Mouse (Mus musculus): ENCODE data around the gene Cdh13.

The Cdh13 gene

DNA sequence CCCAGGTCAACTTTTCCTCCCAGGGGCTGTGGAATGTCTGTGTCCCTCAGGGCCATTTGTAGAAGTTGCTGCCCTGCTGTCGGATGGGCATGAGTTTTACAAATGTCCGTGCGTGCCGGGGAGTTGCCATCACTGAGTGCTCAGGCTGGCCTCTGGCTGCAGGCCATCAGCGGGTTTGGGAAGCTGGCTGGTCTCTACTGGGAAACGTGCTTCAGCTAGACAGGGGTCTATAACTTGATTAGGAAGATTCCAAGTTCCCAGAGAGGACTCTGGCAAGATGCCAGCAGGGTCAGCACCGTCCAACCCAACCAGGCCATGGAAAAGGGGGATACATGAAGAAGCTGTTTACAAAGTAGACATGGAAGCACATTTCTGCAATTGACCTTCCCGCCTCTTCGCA, 163.0 kb downstream of the Cdh13 start:
- DNase-seq (ENCODE audit: low spot score) = no peak

DNA sequence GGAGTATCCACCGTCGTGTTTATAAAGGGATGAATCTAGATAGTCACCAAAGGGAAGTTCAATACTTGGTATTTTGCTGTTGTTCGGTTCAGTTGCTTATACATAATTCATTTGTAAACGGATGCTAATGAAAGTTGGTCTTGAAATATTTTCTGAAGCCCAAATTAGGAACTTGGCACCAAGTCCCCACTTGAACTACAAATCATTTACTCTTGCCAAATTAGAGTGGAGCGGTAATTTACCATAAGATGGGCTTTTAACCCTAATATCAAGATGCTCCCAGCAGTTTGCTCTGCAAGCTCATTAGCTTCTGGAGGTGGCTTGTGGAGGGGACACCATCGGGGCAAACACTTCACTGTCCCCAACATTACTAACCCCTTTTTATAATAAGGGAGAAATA, 164.5 kb downstream of the Cdh13 start:
- DNase-seq (ENCODE audit: low spot score) = no peak

- DNase-seq (ENCODE audit: low spot score) = peak; percentile 47
Measured at GRCm38 (mm10) chr8:118452445-118453103, 169.0 kb downstream of the Cdh13 start.

DNA sequence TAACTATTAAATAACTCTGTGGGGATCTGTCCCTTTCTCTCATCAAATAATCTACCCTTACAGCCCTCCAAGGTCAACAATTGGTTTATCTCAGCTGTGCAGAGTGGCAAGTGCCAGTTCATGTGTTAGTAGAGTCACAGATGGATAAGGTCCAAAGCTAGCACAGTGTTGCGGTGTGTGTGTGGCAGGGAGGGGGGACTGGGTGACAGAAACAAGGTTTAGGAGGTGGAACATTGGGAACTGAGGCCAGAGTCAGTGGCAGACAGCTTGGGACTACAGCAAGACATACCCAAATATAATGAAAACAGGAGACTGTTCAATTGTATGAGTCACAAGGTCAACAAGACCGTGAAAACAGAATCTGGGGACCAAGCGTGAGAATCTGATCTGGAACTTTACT, 171.7 kb downstream of the Cdh13 start:
- DNase-seq (ENCODE audit: low spot score) = no peak

DNA sequence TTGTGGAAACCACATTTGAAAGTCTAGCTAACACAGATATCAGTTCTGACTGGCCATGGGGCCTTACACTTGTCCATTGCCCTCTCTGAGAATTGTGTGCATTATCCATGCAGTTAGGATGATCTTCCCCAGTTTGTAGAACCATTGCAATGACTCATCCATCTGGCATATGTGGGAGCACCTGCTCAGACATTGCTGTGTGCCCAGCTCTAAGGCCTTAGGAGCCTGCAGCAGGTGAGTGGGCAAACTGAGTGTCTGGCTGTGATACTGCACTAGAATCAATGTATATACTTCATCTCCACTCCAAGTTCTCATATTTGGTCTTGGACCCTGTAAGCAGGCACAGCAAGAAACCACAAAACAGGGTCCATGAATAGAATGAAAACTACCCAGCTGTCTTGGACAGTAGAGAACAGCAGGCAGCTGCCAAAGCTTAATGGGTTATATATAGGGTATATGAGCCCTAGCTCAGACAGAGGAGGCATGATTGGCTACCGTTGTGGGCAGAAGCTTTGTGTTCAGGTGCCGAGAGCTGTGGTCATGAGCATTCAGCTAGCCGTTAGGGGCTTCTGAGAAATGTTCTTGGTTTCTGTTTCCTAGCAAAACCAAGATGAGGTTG, 181.9 kb downstream of the Cdh13 start:
- no peak for DNase-seq (ENCODE audit: low spot score)

- DNase-seq (ENCODE audit: low spot score) = no peak
Measured at GRCm38 (mm10) chr8:118477587-118477986, 194.1 kb downstream of the Cdh13 start.

GRCm38 (mm10) chr8:118488735-118489134, 205.2 kb downstream of the Cdh13 start:
- DNase-seq (ENCODE audit: low spot score) = no peak

GRCm38 (mm10) chr8:118502509-118502908, 219.0 kb downstream of the Cdh13 start:
- no peak for DNase-seq (ENCODE audit: low spot score)

- DNase-seq (ENCODE audit: low spot score) = peak; percentile 44
Measured at GRCm38 (mm10) chr8:118509426-118509825, 225.9 kb downstream of the Cdh13 start.

- DNase-seq (ENCODE audit: low spot score) = peak; percentile 82
Measured at GRCm38 (mm10) chr8:118513259-118513658, 229.7 kb downstream of the Cdh13 start.

GRCm38 (mm10) chr8:118515616-118516015, 232.1 kb downstream of the Cdh13 start:
- no peak for DNase-seq (ENCODE audit: low spot score)

- no peak for DNase-seq (ENCODE audit: low spot score)
Measured at GRCm38 (mm10) chr8:118517071-118517470, 233.5 kb downstream of the Cdh13 start.

DNA sequence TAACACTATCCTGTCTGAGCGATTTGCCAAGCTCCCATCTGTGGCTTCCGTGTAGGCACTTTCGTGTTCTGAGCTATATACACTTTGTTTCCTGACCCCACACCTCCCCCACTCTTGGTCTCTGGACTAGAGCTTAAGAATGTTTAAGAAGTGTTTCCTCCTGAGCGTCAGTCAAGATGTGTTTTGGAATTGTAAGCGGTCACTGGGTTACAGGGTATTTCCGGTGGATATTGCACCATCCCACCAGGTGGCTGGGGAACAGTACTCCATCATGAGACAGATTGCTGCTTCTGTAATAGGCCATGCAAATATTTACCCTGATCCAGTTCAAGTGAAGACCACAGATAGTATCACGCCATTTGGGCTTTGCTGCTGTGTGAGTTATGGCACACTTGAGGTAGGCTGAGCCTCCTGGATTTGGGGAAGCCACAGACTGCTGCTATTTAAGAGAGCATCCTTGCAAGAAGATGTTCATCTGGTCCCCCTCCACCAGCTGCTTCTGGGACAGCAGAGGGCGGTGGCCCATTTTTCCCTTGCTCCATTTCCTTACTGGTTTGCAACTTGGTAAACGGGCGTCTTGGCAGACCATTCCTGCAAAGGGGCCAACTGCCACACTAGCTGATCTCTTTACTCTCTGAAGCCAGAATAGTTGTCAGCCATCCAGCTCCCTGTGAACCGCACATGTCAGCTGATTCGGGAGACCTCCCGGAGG, 234.7 kb downstream of the Cdh13 start:
- peak; percentile 64 for DNase-seq (ENCODE audit: low spot score)

DNA sequence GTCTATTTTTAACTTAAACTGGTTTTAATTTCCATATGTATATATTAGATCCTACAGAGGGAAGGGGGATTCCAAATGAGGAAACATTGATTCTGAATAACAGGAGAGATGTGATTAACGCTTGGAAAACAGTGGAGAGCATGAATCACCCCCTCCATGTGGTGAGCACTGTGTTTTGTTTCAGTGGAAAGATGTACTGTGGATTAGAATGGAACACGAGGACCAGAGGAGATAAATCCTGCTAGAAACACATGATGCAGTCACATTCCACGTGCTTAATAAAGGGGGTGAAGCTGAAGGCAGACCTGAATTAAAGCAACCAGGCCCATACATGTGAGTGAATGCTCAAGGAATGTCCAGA, 235.2 kb downstream of the Cdh13 start:
- DNase-seq (ENCODE audit: low spot score) = no peak

GRCm38 (mm10) chr8:118523922-118524321, 240.4 kb downstream of the Cdh13 start:
- no peak for DNase-seq (ENCODE audit: low spot score)

DNA sequence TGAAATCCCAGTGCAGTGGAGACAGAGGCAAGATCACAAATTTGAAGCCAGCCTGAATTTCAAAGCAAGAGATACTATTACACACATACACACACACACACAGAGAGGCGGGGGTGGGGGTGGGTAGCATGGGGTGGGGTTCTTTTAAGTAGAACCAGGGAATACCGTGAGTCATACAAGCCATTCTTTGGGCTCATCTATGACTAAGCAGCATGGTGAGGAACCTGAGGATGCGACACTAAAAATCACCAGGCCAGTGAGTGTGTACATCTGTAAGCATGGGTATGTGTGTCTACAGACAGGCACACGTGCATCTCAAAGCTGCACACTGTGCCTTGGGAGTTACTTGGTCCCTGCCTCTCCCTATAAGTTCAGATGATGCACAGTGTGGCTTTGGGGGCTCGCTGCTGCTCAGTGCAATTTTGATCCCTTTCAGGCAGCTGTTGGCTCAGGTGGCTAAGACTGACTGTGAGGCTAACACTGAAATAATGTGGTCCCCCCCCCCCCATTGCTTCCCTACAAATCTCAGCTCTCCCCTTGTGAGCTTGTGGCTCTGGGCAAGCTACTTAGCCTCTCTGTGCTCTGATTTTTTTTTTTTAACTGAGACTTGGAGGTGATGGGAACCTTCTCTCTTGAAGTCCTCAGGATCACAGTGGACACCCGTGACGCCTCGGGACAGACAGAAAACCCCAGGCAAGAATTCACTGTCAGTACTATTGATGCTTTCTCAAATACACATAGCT, 255.5 kb downstream of the Cdh13 start:
- no peak for DNase-seq (ENCODE audit: low spot score)

GRCm38 (mm10) chr8:118539559-118539819, 256.0 kb downstream of the Cdh13 start:
- DNase-seq (ENCODE audit: low spot score) = no peak

DNA sequence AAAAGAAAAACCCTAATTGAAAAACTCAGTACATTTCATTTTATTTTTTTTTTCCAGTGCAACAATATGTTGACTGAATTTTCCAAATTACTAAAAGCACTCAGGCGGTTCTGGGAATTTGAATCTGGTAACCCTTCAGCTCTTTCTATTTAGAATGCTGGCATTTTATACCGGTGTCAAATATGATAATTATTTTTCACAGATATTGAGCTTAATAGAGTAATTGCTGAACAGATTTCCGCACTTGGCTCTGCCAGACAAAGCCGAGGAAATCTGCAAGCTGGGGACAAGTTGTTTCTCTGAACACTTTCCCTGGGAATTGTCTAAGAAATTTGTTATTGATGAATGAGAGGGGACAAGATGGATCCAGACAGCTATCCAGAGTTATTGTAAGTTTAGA, 256.4 kb downstream of the Cdh13 start:
- no peak for DNase-seq (ENCODE audit: low spot score)

DNA sequence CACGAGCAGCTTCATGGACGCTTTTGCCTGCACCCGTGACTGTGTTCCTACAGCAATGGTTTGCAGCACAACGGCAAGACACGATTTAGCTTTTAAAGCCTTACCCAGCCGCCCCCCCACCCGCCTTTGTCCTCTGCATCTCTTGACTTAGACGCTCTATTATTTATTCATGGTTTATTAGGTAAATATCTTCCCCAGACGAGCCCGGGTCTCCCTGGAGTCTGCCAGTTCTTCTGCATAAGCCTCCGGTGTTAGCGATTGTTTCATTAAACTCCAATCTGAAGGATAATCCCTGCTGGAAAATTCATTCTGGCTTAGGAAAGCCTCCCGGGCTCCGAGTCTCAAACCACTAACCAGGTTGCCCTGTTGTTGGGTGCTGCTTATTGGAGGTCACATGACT, 268.9 kb downstream of the Cdh13 start:
- DNase-seq (ENCODE audit: low spot score) = no peak

GRCm38 (mm10) chr8:118552842-118553241, 269.3 kb downstream of the Cdh13 start:
- no peak for DNase-seq (ENCODE audit: low spot score)

DNA sequence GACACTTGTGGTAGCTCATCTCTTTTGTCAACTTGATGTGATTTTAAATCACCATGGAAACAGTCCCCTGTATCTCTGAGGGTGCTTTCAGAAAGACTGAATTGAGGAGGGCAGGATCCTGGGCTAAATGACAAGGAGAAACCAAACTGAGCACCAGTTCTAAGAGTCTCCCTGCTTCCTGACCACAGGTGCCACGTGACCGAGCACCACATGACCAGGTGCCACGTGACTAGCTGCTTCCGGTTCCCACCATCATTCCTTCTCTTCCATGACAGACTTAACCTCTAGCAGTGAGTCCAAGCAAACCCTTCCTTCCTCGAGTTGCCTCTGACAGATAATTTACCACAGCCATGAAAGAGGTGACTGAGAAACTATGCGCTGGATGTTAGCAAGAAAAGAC, 280.5 kb downstream of the Cdh13 start:
- no peak for DNase-seq (ENCODE audit: low spot score)

DNA sequence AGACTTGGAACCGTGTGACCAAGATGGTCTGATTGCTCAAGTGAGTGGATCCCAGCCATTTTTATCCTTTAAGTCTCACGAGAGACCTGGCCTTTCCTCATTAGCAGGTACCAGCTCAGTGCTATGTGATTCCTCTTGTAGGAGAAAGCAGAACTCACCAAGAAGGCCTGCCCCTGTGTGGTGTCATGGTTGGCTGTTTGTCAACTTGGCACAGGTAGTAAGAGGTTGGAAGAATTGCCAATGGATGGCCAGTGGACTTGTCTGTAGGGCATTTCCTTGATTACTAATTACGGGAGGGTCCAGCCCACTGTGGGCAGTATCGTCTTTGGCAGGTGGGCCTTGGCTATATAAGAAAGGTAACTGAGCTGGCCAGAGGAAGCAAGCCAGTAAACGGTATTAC, 281.7 kb downstream of the Cdh13 start:
- peak; percentile 74 for DNase-seq (ENCODE audit: low spot score)
